Comparison of ENCODE assay signal across 9 mouse cellular contexts in the genomic region with DNA sequence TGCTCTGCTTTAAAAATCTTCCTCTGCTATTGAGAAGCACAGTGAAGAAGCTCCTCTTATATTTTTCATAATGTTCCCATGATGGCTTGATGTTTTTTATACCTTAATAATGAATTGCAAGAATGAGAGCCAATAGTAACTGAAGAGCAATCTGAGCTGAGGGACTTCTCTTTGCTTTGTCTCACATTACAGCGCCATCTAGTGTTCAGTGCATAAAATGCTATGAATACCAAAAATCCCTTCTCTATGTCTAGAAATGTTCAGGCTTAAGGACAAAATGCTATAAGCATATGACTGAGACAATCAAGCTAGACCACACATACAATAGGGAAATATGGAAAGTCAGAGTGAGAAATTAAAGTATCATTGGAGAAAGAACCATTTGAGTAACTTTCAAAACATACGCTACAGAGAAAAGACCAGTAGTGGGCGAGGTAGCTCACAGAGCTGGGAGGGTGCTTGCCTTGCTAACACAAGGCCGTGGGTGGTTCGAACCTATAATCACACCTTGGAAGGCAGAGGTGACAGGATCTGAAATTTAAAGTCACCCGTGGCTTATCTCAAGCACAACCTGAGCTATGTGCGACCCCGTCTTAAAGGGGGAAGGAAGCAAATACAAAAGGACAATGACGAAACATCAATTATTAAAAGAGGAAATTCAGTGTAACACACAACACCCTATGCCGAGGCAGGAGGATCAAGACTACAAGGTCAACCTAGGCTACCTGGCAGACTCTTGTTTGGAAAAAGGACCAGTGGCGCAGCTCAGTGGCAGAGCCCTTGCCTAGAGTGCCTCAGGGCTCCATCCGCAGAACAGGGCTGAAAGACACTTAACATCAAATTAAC. TPM values are rescaled to one million over a fixed set of nuclear protein-coding genes. Genes with fewer than 3 reads are reported as not detected.
DNase-seq lines count a peak whose midpoint lies in the region; ATAC-seq and TF ChIP-seq lines count a peak whose summit lies in the region.
"Had no signal": no experiment of that assay in that cellular context is flagged by ENCODE, and none has a peak within 500 bp of the region (broad histone marks: within the 10 kb centered on the region; RNA-seq: fewer than 3 reads in every experiment).

No protein-coding gene starts in this region.

- H3K36me3 ChIP-seq in kidney, embryonic 14.5 days (ENCODE audit: control insufficient read depth, insufficient read depth, low read length): no peaks in the 10 kb centered on the region
- H3K36me3 ChIP-seq in forebrain, postnatal 0 days (ENCODE audit: insufficient read depth): no peaks in the 10 kb centered on the region; the same call in 1 of the 2 replicates

- no peak overlapping the region for H3K27ac ChIP-seq in kidney, embryonic 14.5 days (ENCODE audit: low read depth, low read length)
- H3K27ac ChIP-seq in forebrain, postnatal 0 days (ENCODE audit: low read depth, low read length): no peak overlapping the region

- H3K4me3 ChIP-seq in kidney, embryonic 14.5 days (ENCODE audit: low read length): no peak overlapping the region
- H3K4me3 ChIP-seq in forebrain, postnatal 0 days (ENCODE audit: low read depth, low read length): no peak overlapping the region
- H3K4me3 ChIP-seq: myocyte had no signal

- no peak overlapping the region for H3K9ac ChIP-seq in kidney, embryonic 14.5 days (ENCODE audit: low read depth, low read length)
- H3K9ac ChIP-seq in forebrain, postnatal 0 days: no peak overlapping the region

- 78% methylated on average over 12 of the region's 12 CpGs for WGBS in kidney, embryonic 14.5 days
- WGBS in forebrain, postnatal 0 days: 82% methylated on average over 12 of the region's 12 CpGs

- peak; percentile 80 for TF ChIP-seq CTCF in forebrain, postnatal 0 days (IDR thresholded peaks at IDR 0.05; ENCODE audit: low read depth)

- peak; percentile 12; the same call in 1 of the 2 replicates for ATAC-seq in kidney, embryonic 14.5 days (ENCODE audit: low FRiP score, low TSS enrichment)
- ATAC-seq in forebrain, postnatal 0 days: peak; percentile 48; the same call in 1 of the 2 replicates
- peak; percentile 70; the same call in 1 of the 2 replicates for ATAC-seq in monocyte, adult 5-6 weeks (replicated peaks; ENCODE audit: insufficient number of reproducible peaks, low FRiP score, low TSS enrichment, poor library complexity, severe bottlenecking)

- no peak overlapping the region for H3K4me2 ChIP-seq in kidney, embryonic 14.5 days (replicated peaks; ENCODE audit: low read depth, low read length)
- H3K4me2 ChIP-seq in forebrain, postnatal 0 days (ENCODE audit: low read depth): no peak overlapping the region

- no peaks in the 10 kb centered on the region for H3K27me3 ChIP-seq in kidney, embryonic 14.5 days (ENCODE audit: control insufficient read depth, insufficient read depth, low read length)
- H3K27me3 ChIP-seq in forebrain, postnatal 0 days (ENCODE audit: insufficient read depth, low read length): no peaks in the 10 kb centered on the region

- no peaks in the 10 kb centered on the region for H3K9me3 ChIP-seq in kidney, embryonic 14.5 days (ENCODE audit: control insufficient read depth, low read length)
- H3K9me3 ChIP-seq in forebrain, postnatal 0 days (ENCODE audit: low read length): no peaks in the 10 kb centered on the region

- H3K4me1 ChIP-seq in kidney, embryonic 14.5 days (ENCODE audit: control insufficient read depth, insufficient read depth, low read length): no peaks in the 10 kb centered on the region
- H3K4me1 ChIP-seq in forebrain, postnatal 0 days (ENCODE audit: insufficient read depth): no peaks in the 10 kb centered on the region

- no peak for DNase-seq in kidney, postnatal 4 days
- DNase-seq in CD4-positive, CD25-positive, alpha-beta regulatory T cell, adult 2 months (ENCODE audit: low read depth, low spot score): peak; percentile 67
- DNase-seq in Muller cell, postnatal 12 days (ENCODE audit: inconsistent ontology term): peak; percentile 48
- peak; percentile 65 for DNase-seq in forebrain, postnatal 0 days
- no peak for DNase-seq in urinary bladder, postnatal 25 days (ENCODE audit: low spot score)
- DNase-seq in frontal cortex, postnatal 36 days (ENCODE audit: low spot score in 2 of 2): no peak

RNA-seq across cellular contexts. Expression of a gene that starts 11.9 kb away (rescaled TPM):
- polyA plus RNA-seq in kidney, embryonic 14.5 days (2014; fragmentation: Nextera tagmentation; extraction: Ambion mirVana): 0.38 and 0.63 TPM in 2 replicates
- 0.14 TPM in 1 of 2 replicates, not detected in the other for total RNA-seq in forebrain, postnatal 0 days (2014; rRNA removed)
- polyA plus RNA-seq in forebrain, postnatal 0 days (2015; fragmentation: Nextera tagmentation; extraction: Ambion mirVana): 0.08 TPM in 1 of 2 replicates, not detected in the other
- 0.43 TPM in 1 of 3 replicates, not detected in the others for total RNA-seq in monocyte, adult 5-6 weeks (2017)
- polyA plus RNA-seq: myocyte had no signal

RNA-seq across cellular contexts. Expression of a gene that starts 20.5 kb away (rescaled TPM):
- polyA plus RNA-seq in kidney, embryonic 14.5 days (2014; fragmentation: Nextera tagmentation; extraction: Ambion mirVana): 12.4 and 19.0 TPM in 2 replicates
- 21.0 and 21.4 TPM in 2 replicates for total RNA-seq in forebrain, postnatal 0 days (2014; rRNA removed)
- polyA plus RNA-seq in forebrain, postnatal 0 days (2015; fragmentation: Nextera tagmentation; extraction: Ambion mirVana): 14.1 and 17.0 TPM in 2 replicates
- 20.4 to 30.8 TPM (median 27.2 TPM) in 3 replicates for total RNA-seq in monocyte, adult 5-6 weeks (2017)

RNA-seq across cellular contexts. Expression of a gene that starts 27.7 kb away (rescaled TPM):
- 12.7 and 28.9 TPM in 2 replicates for polyA plus RNA-seq in kidney, embryonic 14.5 days (2014; fragmentation: Nextera tagmentation; extraction: Ambion mirVana)
- total RNA-seq in forebrain, postnatal 0 days (2014; rRNA removed): 8.3 and 11.4 TPM in 2 replicates
- 7.2 and 9.3 TPM in 2 replicates for polyA plus RNA-seq in forebrain, postnatal 0 days (2015; fragmentation: Nextera tagmentation; extraction: Ambion mirVana)
- 33.3 to 36.6 TPM (median 35.3 TPM) in 3 replicates for total RNA-seq in monocyte, adult 5-6 weeks (2017)

RNA-seq across cellular contexts. Expression of a gene that starts 39.8 kb away (rescaled TPM):
- polyA plus RNA-seq in kidney, embryonic 14.5 days (2014; fragmentation: Nextera tagmentation; extraction: Ambion mirVana): 9.4 and 10.5 TPM in 2 replicates
- 12.2 and 27.4 TPM in 2 replicates for total RNA-seq in forebrain, postnatal 0 days (2014; rRNA removed)
- 7.3 and 10.8 TPM in 2 replicates for polyA plus RNA-seq in forebrain, postnatal 0 days (2015; fragmentation: Nextera tagmentation; extraction: Ambion mirVana)
- 21.2 to 26.5 TPM (median 23.5 TPM) in 3 replicates for total RNA-seq in monocyte, adult 5-6 weeks (2017)

Comparison
In these comparisons a context has a peak if more than half of its experiments do, and no peak if none do; other contexts are left out.
1. ATAC-seq: peak in every context shown above with its lines; median percentile 70 in monocyte, adult 5-6 weeks; 48 in forebrain, postnatal 0 days; 12 in kidney, embryonic 14.5 days.
2. DNase-seq: peak in CD4-positive, CD25-positive, alpha-beta regulatory T cell, adult 2 months (single experiment), Muller cell, postnatal 12 days (single experiment) and forebrain, postnatal 0 days (single experiment); none in kidney, postnatal 4 days (0 of 2), urinary bladder, postnatal 25 days (single experiment) and frontal cortex, postnatal 36 days (0 of 2).